Comparison of ENCODE assay signal across 14 mouse cellular contexts in the genomic region with DNA sequence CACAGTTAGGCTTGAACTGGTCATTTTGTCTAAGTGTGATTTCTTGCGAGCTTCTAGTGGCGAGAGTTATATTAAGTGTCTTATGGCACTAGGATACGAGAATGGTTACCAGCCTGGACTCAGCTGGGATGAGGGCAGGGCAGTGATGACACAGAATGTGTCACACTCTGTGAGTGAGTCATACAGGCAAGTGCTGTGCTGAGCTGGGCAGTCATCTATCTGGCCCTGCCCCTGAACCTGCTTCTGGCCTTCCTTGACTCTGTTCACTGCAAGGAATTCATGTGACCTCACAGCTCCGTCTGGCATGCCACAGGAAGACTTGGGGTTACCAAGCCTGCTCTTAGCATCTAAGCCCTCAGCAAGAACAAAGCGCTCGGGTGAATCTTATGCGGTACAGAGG. TPM values are rescaled to one million over a fixed set of nuclear protein-coding genes. Genes with fewer than 3 reads are reported as not detected.
DNase-seq lines count a peak whose midpoint lies in the region; ATAC-seq and TF ChIP-seq lines count a peak whose summit lies in the region.
"Had no signal": no experiment of that assay in that cellular context is flagged by ENCODE, and none has a peak within 500 bp of the region (broad histone marks: within the 10 kb centered on the region; RNA-seq: fewer than 3 reads in every experiment).

No protein-coding gene starts in this region.

- no peaks in the 10 kb centered on the region for H3K27me3 ChIP-seq in heart, embryonic 15.5 days
- H3K27me3 ChIP-seq in intestine, embryonic 15.5 days (replicated peaks), result no peaks in the 10 kb centered on the region
- H3K27me3 ChIP-seq in neural tube, embryonic 15.5 days (replicated peaks), result no peaks in the 10 kb centered on the region

- H3K9me3 ChIP-seq in heart, embryonic 15.5 days (replicated peaks), result no peaks in the 10 kb centered on the region
- H3K9me3 ChIP-seq in intestine, embryonic 15.5 days, result no peaks in the 10 kb centered on the region
- H3K9me3 ChIP-seq in neural tube, embryonic 15.5 days (replicated peaks), result no peaks in the 10 kb centered on the region
- H3K9me3 ChIP-seq: forebrain, embryonic 10.5 days; limb, embryonic 10.5 days had no signal

- peaks cover 42% of the 10 kb centered on the region for H3K4me1 ChIP-seq in heart, embryonic 15.5 days (replicated peaks)
- H3K4me1 ChIP-seq in intestine, embryonic 15.5 days (replicated peaks), result peaks cover 4% of the 10 kb centered on the region; the same call in 1 of the 2 replicates
- H3K4me1 ChIP-seq in neural tube, embryonic 15.5 days, result no peaks in the 10 kb centered on the region
- H3K4me1 ChIP-seq: forebrain, embryonic 10.5 days; limb, embryonic 10.5 days; megakaryocyte, embryonic 14.5 days had no signal

- TF ChIP-seq CTCF in left cerebral cortex, adult 2 months (IDR thresholded peaks at IDR 0.05), result no peak

- H3K4me3 ChIP-seq in heart, embryonic 15.5 days, result no peak overlapping the region
- no peak overlapping the region for H3K4me3 ChIP-seq in intestine, embryonic 15.5 days (replicated peaks)
- no peak overlapping the region for H3K4me3 ChIP-seq in neural tube, embryonic 15.5 days (replicated peaks)
- no peak overlapping the region for H3K4me3 ChIP-seq in left cerebral cortex, adult 2 months
- H3K4me3 ChIP-seq: forebrain, embryonic 10.5 days; limb, embryonic 10.5 days; megakaryocyte, embryonic 14.5 days had no signal

- no peaks in the 10 kb centered on the region for H3K36me3 ChIP-seq in heart, embryonic 15.5 days
- no peaks in the 10 kb centered on the region for H3K36me3 ChIP-seq in intestine, embryonic 15.5 days
- H3K36me3 ChIP-seq in neural tube, embryonic 15.5 days, result no peaks in the 10 kb centered on the region
- H3K36me3 ChIP-seq: forebrain, embryonic 10.5 days; limb, embryonic 10.5 days had no signal

- DNase-seq in heart, adult 11 months, result no peak
- peak; percentile 94 for DNase-seq in 416B (ENCODE audit: low read depth)
- peak; percentile 70 for DNase-seq in adrenal gland, adult 8-10 months
- no peak for DNase-seq in left cerebral cortex, adult 2 months (ENCODE audit: extremely low spot score in 1 of 2, low spot score in 2 of 2)
- DNase-seq in cerebellum, adult 9-11 months, result no peak
- DNase-seq: cerebellum, adult 11-12 months; kidney, adult 18-20 months; thymus, postnatal 25 days had no signal

- 0 out of 2 replicates have a peak, but pooled peaks have one; percentile 32 for ATAC-seq in heart, embryonic 15.5 days (replicated peaks; ENCODE audit: insufficient number of reproducible peaks, insufficient read depth, low FRiP score, low read depth)
- ATAC-seq in intestine, embryonic 15.5 days, result peak; percentile 73
- no peak for ATAC-seq in neural tube, embryonic 15.5 days (ENCODE audit: low FRiP score)

- no peak overlapping the region for H3K9ac ChIP-seq in heart, embryonic 15.5 days
- no peak overlapping the region for H3K9ac ChIP-seq in intestine, embryonic 15.5 days
- H3K9ac ChIP-seq in neural tube, embryonic 15.5 days (replicated peaks), result no peak overlapping the region

- intact Hi-C loops in left cerebral cortex, adult 2 months (cut with DNase I), result no loop called here

- WGBS in heart, embryonic 15.5 days, result 67% methylated on average over 7 of the region's 7 CpGs
- WGBS in intestine, embryonic 15.5 days, result 76% methylated on average over 7 of the region's 7 CpGs
- WGBS in neural tube, embryonic 15.5 days, result 83% methylated on average over 7 of the region's 7 CpGs

- H3K27ac ChIP-seq in heart, embryonic 15.5 days, result peak overlapping the region; percentile 78
- no peak overlapping the region for H3K27ac ChIP-seq in intestine, embryonic 15.5 days
- no peak overlapping the region for H3K27ac ChIP-seq in neural tube, embryonic 15.5 days (replicated peaks)
- H3K27ac ChIP-seq in left cerebral cortex, adult 2 months, result no peak overlapping the region
- H3K27ac ChIP-seq: forebrain, embryonic 10.5 days; limb, embryonic 10.5 days had no signal

- no peak overlapping the region for H3K4me2 ChIP-seq in heart, embryonic 15.5 days
- no peak overlapping the region for H3K4me2 ChIP-seq in intestine, embryonic 15.5 days (replicated peaks)
- H3K4me2 ChIP-seq in neural tube, embryonic 15.5 days, result no peak overlapping the region

RNA-seq across cellular contexts. Expression of a gene that starts 16.3 kb away (rescaled TPM):
- polyA plus RNA-seq in heart, embryonic 15.5 days (2015; fragmentation: Nextera tagmentation; extraction: Ambion mirVana), result 14.3 and 15.5 TPM in 2 replicates
- total RNA-seq in adrenal gland, adult 8-10 months (2022), result 10 to 100 TPM; 12.5 to 20.7 (median 15.4) TPM
- 12.0 and 12.6 TPM in 2 replicates for polyA plus RNA-seq in intestine, embryonic 15.5 days (2015; fragmentation: Nextera tagmentation; extraction: Ambion mirVana)
- 1.7 and 2.8 TPM in 2 replicates for polyA plus RNA-seq in neural tube, embryonic 15.5 days (2015; fragmentation: Nextera tagmentation; extraction: Ambion mirVana)
- 1 to 10 TPM; 3.9 to 5.0 TPM for total RNA-seq in left cerebral cortex, adult 2 months (2021)

RNA-seq across cellular contexts. Expression of a gene that starts 41.0 kb away (rescaled TPM):
- polyA plus RNA-seq in heart, embryonic 15.5 days (2015; fragmentation: Nextera tagmentation; extraction: Ambion mirVana), result 31.2 and 33.9 TPM in 2 replicates
- 10 to 100 TPM; 11.4 to 19.3 (median 15.4) TPM for total RNA-seq in adrenal gland, adult 8-10 months (2022)
- 26.7 and 30.0 TPM in 2 replicates for polyA plus RNA-seq in intestine, embryonic 15.5 days (2015; fragmentation: Nextera tagmentation; extraction: Ambion mirVana)
- polyA plus RNA-seq in neural tube, embryonic 15.5 days (2015; fragmentation: Nextera tagmentation; extraction: Ambion mirVana), result 13.5 and 17.1 TPM in 2 replicates
- 1 to 10 TPM; 6.5 to 9.2 TPM for total RNA-seq in left cerebral cortex, adult 2 months (2021)

Comparison
In these comparisons a context has a peak if more than half of its experiments do, and no peak if none do; other contexts are left out.
1. DNase-seq: peak in 416B (single experiment) and adrenal gland, adult 8-10 months (single experiment); none in heart, adult 11 months (single experiment), left cerebral cortex, adult 2 months (0 of 2) and cerebellum, adult 9-11 months (single experiment).